Mouse (Mus musculus): ENCODE measurements around the gene Nxph1. TPM values are rescaled to one million over a fixed set of nuclear protein-coding genes. Genes with fewer than 3 reads are reported as not detected.

Nxph1 gene
- polyA plus RNA-seq, 1 experiment from 2014 or later, result 0.28 TPM

GRCm38 (mm10) chr6:8996301-8996943, 48.2 kb downstream of the Nxph1 start:
- Histone ChIP-seq H3K9me3 (ENCODE audit: control insufficient read depth, low read length) (no peaks in the 10 kb centered on the region), H3K4me2 (replicated peaks; ENCODE audit: low read depth) (peak overlapping the region; percentile 2; the same call in 1 of the 2 replicates), H3K9ac (ENCODE audit: low read length) (no peak overlapping the region), H3K36me3 (ENCODE audit: control insufficient read depth, insufficient read depth, low read length) (no peaks in the 10 kb centered on the region), H3K4me3 (ENCODE audit: low read depth, low read length) (no peak overlapping the region), H3K4me1 (replicated peaks; ENCODE audit: control insufficient read depth, insufficient read depth) (no peaks in the 10 kb centered on the region), H3K27ac (replicated peaks) (no peak overlapping the region), H3K27me3 (ENCODE audit: control insufficient read depth, insufficient read depth, low read length) (no peaks in the 10 kb centered on the region)
- ATAC-seq (ENCODE audit: low FRiP score, low TSS enrichment), result no peak
- DNase-seq (ENCODE audit: low spot score), result no peak
- 45% methylated on average over 12 of the region's 12 CpGs for WGBS
- no peak for TF ChIP-seq EP300 (optimal IDR thresholded peaks at IDR 0.05)
- no peak for TF ChIP-seq CTCF (IDR thresholded peaks at IDR 0.05; ENCODE audit: low read depth)

- no peaks in the 10 kb centered on the region for H3K27me3 ChIP-seq (ENCODE audit: control insufficient read depth, insufficient read depth, low read length)
- DNase-seq (ENCODE audit: low spot score) (no peak), ATAC-seq (ENCODE audit: low FRiP score, low TSS enrichment) (no peak)
- no peaks in the 10 kb centered on the region for H3K36me3 ChIP-seq (ENCODE audit: control insufficient read depth, insufficient read depth, low read length)
- no peak for TF ChIP-seq EP300 (optimal IDR thresholded peaks at IDR 0.05)
- no peak for TF ChIP-seq CTCF (IDR thresholded peaks at IDR 0.05; ENCODE audit: low read depth)
- no peak overlapping the region for H3K9ac ChIP-seq (ENCODE audit: low read length)
- no peaks in the 10 kb centered on the region for H3K9me3 ChIP-seq (ENCODE audit: control insufficient read depth, low read length)
- H3K4me1 ChIP-seq (replicated peaks; ENCODE audit: control insufficient read depth, insufficient read depth), result no peaks in the 10 kb centered on the region
- H3K27ac ChIP-seq (replicated peaks), result no peak overlapping the region
- WGBS, result 47% methylated on average over 2 of the region's 2 CpGs
- H3K4me3 ChIP-seq (ENCODE audit: low read depth, low read length), result no peak overlapping the region
- H3K4me2 ChIP-seq (replicated peaks; ENCODE audit: low read depth), result no peak overlapping the region
Measured at GRCm38 (mm10) chr6:8997326-8997725, 49.1 kb downstream of the Nxph1 start.

GRCm38 (mm10) chr6:9002686-9003085, 54.5 kb downstream of the Nxph1 start:
- DNase-seq (ENCODE audit: low spot score) (no peak), ATAC-seq (ENCODE audit: low FRiP score, low TSS enrichment) (no peak)
- H3K4me1 ChIP-seq (replicated peaks; ENCODE audit: control insufficient read depth, insufficient read depth), result no peaks in the 10 kb centered on the region
- no peak overlapping the region for H3K4me3 ChIP-seq (ENCODE audit: low read depth, low read length)
- TF ChIP-seq EP300 (optimal IDR thresholded peaks at IDR 0.05), result no peak
- no peak for TF ChIP-seq CTCF (IDR thresholded peaks at IDR 0.05; ENCODE audit: low read depth)
- 67% methylated on average over 3 of the region's 3 CpGs for WGBS
- H3K4me2 ChIP-seq (replicated peaks; ENCODE audit: low read depth), result no peak overlapping the region
- no peaks in the 10 kb centered on the region for H3K9me3 ChIP-seq (ENCODE audit: control insufficient read depth, low read length)
- no peaks in the 10 kb centered on the region for H3K36me3 ChIP-seq (ENCODE audit: control insufficient read depth, insufficient read depth, low read length)
- no peaks in the 10 kb centered on the region for H3K27me3 ChIP-seq (ENCODE audit: control insufficient read depth, insufficient read depth, low read length)
- no peak overlapping the region for H3K27ac ChIP-seq (replicated peaks)
- no peak overlapping the region for H3K9ac ChIP-seq (ENCODE audit: low read length)

DNA sequence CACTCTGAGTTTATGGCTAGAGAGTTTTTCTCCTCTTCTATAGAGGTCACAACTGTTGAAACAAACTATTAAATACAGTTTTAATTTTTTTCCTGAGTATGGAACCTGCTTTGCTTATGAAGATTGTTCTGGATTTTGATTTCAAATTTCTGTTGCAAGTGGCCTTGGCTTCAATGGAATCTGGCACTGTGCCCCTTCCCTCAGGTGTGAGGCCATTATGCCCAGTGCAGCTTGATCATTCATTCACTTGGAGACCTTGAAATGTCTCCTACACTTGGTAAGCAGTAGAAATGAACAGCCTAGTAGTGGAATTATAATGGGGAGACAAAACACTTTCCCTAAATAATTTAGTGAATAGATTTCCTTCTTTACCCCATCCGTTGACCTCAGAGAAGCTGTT, 78.4 kb downstream of the Nxph1 start:
- Histone ChIP-seq H3K4me1 (replicated peaks; ENCODE audit: control insufficient read depth, insufficient read depth) (no peaks in the 10 kb centered on the region), H3K27ac (replicated peaks) (no peak overlapping the region), H3K9me3 (ENCODE audit: control insufficient read depth, low read length) (no peaks in the 10 kb centered on the region), H3K36me3 (ENCODE audit: control insufficient read depth, insufficient read depth, low read length) (no peaks in the 10 kb centered on the region), H3K9ac (ENCODE audit: low read length) (no peak overlapping the region), H3K4me3 (ENCODE audit: low read depth, low read length) (no peak overlapping the region), H3K4me2 (replicated peaks; ENCODE audit: low read depth) (no peak overlapping the region), H3K27me3 (ENCODE audit: control insufficient read depth, insufficient read depth, low read length) (no peaks in the 10 kb centered on the region)
- 90% methylated on average over 1 of the region's 1 CpGs for WGBS
- DNase-seq (ENCODE audit: low spot score) (no peak), ATAC-seq (ENCODE audit: low FRiP score, low TSS enrichment) (no peak)
- no peak for TF ChIP-seq EP300 (optimal IDR thresholded peaks at IDR 0.05)
- TF ChIP-seq CTCF (IDR thresholded peaks at IDR 0.05; ENCODE audit: low read depth), result no peak

DNA sequence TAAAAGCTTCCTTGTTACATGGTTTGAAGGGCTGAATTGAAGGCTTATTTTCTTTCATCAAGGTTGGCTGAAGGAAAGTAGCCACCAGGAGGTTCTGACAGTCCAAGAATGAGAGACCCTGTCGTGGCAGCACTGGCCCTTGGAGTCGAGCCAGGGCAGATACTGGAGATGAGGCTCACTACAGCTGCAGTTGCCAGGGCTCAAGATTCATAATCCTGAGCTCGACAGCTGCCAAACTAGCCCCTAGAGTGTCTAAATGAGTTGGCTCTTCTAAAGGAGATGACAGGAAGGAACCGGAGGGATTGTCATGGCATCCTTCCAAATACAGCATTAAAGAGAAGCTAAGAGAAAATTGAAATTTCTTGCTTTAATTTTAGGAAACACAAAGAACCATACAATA, 78.9 kb downstream of the Nxph1 start:
- DNase-seq (ENCODE audit: low spot score) (no peak), ATAC-seq (ENCODE audit: low FRiP score, low TSS enrichment) (no peak)
- no peaks in the 10 kb centered on the region for H3K4me1 ChIP-seq (replicated peaks; ENCODE audit: control insufficient read depth, insufficient read depth)
- no peaks in the 10 kb centered on the region for H3K9me3 ChIP-seq (ENCODE audit: control insufficient read depth, low read length)
- no peak for TF ChIP-seq CTCF (IDR thresholded peaks at IDR 0.05; ENCODE audit: low read depth)
- TF ChIP-seq EP300 (optimal IDR thresholded peaks at IDR 0.05), result no peak
- no peaks in the 10 kb centered on the region for H3K36me3 ChIP-seq (ENCODE audit: control insufficient read depth, insufficient read depth, low read length)
- no peaks in the 10 kb centered on the region for H3K27me3 ChIP-seq (ENCODE audit: control insufficient read depth, insufficient read depth, low read length)
- no peak overlapping the region for H3K4me2 ChIP-seq (replicated peaks; ENCODE audit: low read depth)
- 37% methylated on average over 4 of the region's 4 CpGs for WGBS
- H3K4me3 ChIP-seq (ENCODE audit: low read depth, low read length), result no peak overlapping the region
- no peak overlapping the region for H3K27ac ChIP-seq (replicated peaks)
- no peak overlapping the region for H3K9ac ChIP-seq (ENCODE audit: low read length)

GRCm38 (mm10) chr6:9028501-9028900, 80.3 kb downstream of the Nxph1 start:
- Histone ChIP-seq H3K9ac (ENCODE audit: low read length) (no peak overlapping the region), H3K4me2 (replicated peaks; ENCODE audit: low read depth) (no peak overlapping the region), H3K36me3 (ENCODE audit: control insufficient read depth, insufficient read depth, low read length) (no peaks in the 10 kb centered on the region), H3K9me3 (ENCODE audit: control insufficient read depth, low read length) (no peaks in the 10 kb centered on the region), H3K27ac (replicated peaks) (no peak overlapping the region), H3K4me3 (ENCODE audit: low read depth, low read length) (no peak overlapping the region), H3K27me3 (ENCODE audit: control insufficient read depth, insufficient read depth, low read length) (no peaks in the 10 kb centered on the region), H3K4me1 (replicated peaks; ENCODE audit: control insufficient read depth, insufficient read depth) (no peaks in the 10 kb centered on the region)
- DNase-seq (ENCODE audit: low spot score), result no peak
- WGBS, result 82% methylated on average over 1 of the region's 1 CpGs
- ATAC-seq (ENCODE audit: low FRiP score, low TSS enrichment), result no peak
- no peak for TF ChIP-seq CTCF (IDR thresholded peaks at IDR 0.05; ENCODE audit: low read depth)
